Comparison of ENCODE assay signal across 10 mouse cellular contexts in genomic region chr5:75238363-75238762, GRCm38 (mm10).
DNase-seq lines count a peak whose midpoint lies in the region; ATAC-seq lines count a peak whose summit lies in the region.
"Had no signal": no experiment of that assay in that cellular context is flagged by ENCODE, and none has a peak within 500 bp of the region (broad histone marks: within the 10 kb centered on the region; RNA-seq: fewer than 3 reads in every experiment).

No protein-coding gene starts in this region.

- H3K9me3 ChIP-seq in forebrain, embryonic 15.5 days = no peaks in the 10 kb centered on the region
- H3K9me3 ChIP-seq in forebrain, embryonic 12.5 days = no peaks in the 10 kb centered on the region
- no peaks in the 10 kb centered on the region for H3K9me3 ChIP-seq in neural tube, embryonic 11.5 days (ENCODE audit: control insufficient read depth, low read length)
- H3K9me3 ChIP-seq in neural tube, embryonic 14.5 days (ENCODE audit: control insufficient read depth, low read length) = no peaks in the 10 kb centered on the region

- no peak overlapping the region for H3K9ac ChIP-seq in forebrain, embryonic 15.5 days (replicated peaks)
- no peak overlapping the region for H3K9ac ChIP-seq in forebrain, embryonic 12.5 days
- no peak overlapping the region for H3K9ac ChIP-seq in neural tube, embryonic 11.5 days (ENCODE audit: low read length)
- no peak overlapping the region for H3K9ac ChIP-seq in neural tube, embryonic 14.5 days (replicated peaks; ENCODE audit: low read depth, low read length)

- no peaks in the 10 kb centered on the region for H3K4me1 ChIP-seq in forebrain, embryonic 15.5 days
- H3K4me1 ChIP-seq in forebrain, embryonic 12.5 days = no peaks in the 10 kb centered on the region
- no peaks in the 10 kb centered on the region for H3K4me1 ChIP-seq in neural tube, embryonic 11.5 days (ENCODE audit: control insufficient read depth, insufficient read depth, low read length)
- no peaks in the 10 kb centered on the region for H3K4me1 ChIP-seq in neural tube, embryonic 14.5 days (ENCODE audit: control insufficient read depth, insufficient read depth, low read length)

- no peaks in the 10 kb centered on the region for H3K27me3 ChIP-seq in forebrain, embryonic 15.5 days
- H3K27me3 ChIP-seq in forebrain, embryonic 12.5 days = no peaks in the 10 kb centered on the region
- no peaks in the 10 kb centered on the region for H3K27me3 ChIP-seq in neural tube, embryonic 11.5 days (ENCODE audit: control insufficient read depth, insufficient read depth, low read length)
- H3K27me3 ChIP-seq in neural tube, embryonic 14.5 days (ENCODE audit: control insufficient read depth, insufficient read depth, low read length) = no peaks in the 10 kb centered on the region

- 30% methylated on average over 2 of the region's 2 CpGs for WGBS in forebrain, embryonic 15.5 days
- WGBS in forebrain, embryonic 12.5 days = 50% methylated on average over 2 of the region's 2 CpGs
- 43% methylated on average over 2 of the region's 2 CpGs for whole genome bisulfite sequencing in neural tube, embryonic 11.5 days
- 37% methylated on average over 2 of the region's 2 CpGs for WGBS in neural tube, embryonic 14.5 days

- peak; percentile 33 for DNase-seq in neural tube, embryonic 11.5 days (ENCODE audit: low spot score)
- no peak for DNase-seq in neural tube, embryonic 10.5 days (ENCODE audit: extremely low spot score, low spot score)
- DNase-seq in cerebellum, adult 8-10 months = no peak
- DNase-seq in cerebellum, adult 11 months = no peak
- DNase-seq: cerebellum, postnatal 36 days had no signal

- H3K4me2 ChIP-seq in forebrain, embryonic 15.5 days (replicated peaks) = no peak overlapping the region
- no peak overlapping the region for H3K4me2 ChIP-seq in forebrain, embryonic 12.5 days
- H3K4me2 ChIP-seq in neural tube, embryonic 11.5 days (ENCODE audit: low read depth) = no peak overlapping the region
- no peak overlapping the region for H3K4me2 ChIP-seq in neural tube, embryonic 14.5 days (ENCODE audit: low read depth, low read length)
- H3K4me2 ChIP-seq: heart, embryonic 11.5 days had no signal

- no peak overlapping the region for H3K4me3 ChIP-seq in forebrain, embryonic 15.5 days
- no peak overlapping the region for H3K4me3 ChIP-seq in forebrain, embryonic 12.5 days (replicated peaks)
- H3K4me3 ChIP-seq in neural tube, embryonic 11.5 days (ENCODE audit: low read depth, low read length) = no peak overlapping the region
- H3K4me3 ChIP-seq in neural tube, embryonic 14.5 days (ENCODE audit: low read depth, low read length) = no peak overlapping the region

- no peaks in the 10 kb centered on the region for H3K36me3 ChIP-seq in forebrain, embryonic 15.5 days
- H3K36me3 ChIP-seq in forebrain, embryonic 12.5 days (replicated peaks) = no peaks in the 10 kb centered on the region
- H3K36me3 ChIP-seq in neural tube, embryonic 11.5 days (ENCODE audit: control insufficient read depth, insufficient read depth, low read length) = no peaks in the 10 kb centered on the region
- no peaks in the 10 kb centered on the region for H3K36me3 ChIP-seq in neural tube, embryonic 14.5 days (ENCODE audit: control insufficient read depth, insufficient read depth, low read length)

- peak; percentile 71; the same call in 1 of the 2 replicates for ATAC-seq in forebrain, embryonic 15.5 days (replicated peaks)
- no peak for ATAC-seq in forebrain, embryonic 12.5 days (ENCODE audit: low FRiP score)
- no peak for ATAC-seq in neural tube, embryonic 11.5 days (ENCODE audit: insufficient read depth, low FRiP score, low TSS enrichment)
- ATAC-seq in granulocyte monocyte progenitor cell, adult 5-6 weeks (replicated peaks; ENCODE audit: poor library complexity, severe bottlenecking) = peak; percentile 42; the same call in 1 of the 2 replicates
- ATAC-seq in neural tube, embryonic 14.5 days (ENCODE audit: low read depth) = peak; percentile 49; the same call in 1 of the 2 replicates

- peak overlapping the region; percentile 39 for H3K27ac ChIP-seq in forebrain, embryonic 15.5 days (replicated peaks)
- H3K27ac ChIP-seq in forebrain, embryonic 12.5 days = no peak overlapping the region
- H3K27ac ChIP-seq in neural tube, embryonic 11.5 days (ENCODE audit: low read depth, low read length) = no peak overlapping the region
- no peak overlapping the region for H3K27ac ChIP-seq in neural tube, embryonic 14.5 days (ENCODE audit: low read depth, low read length)

Comparison
In these comparisons a context has a peak if more than half of its experiments do, and no peak if none do; other contexts are left out.
1. ATAC-seq: peak in forebrain, embryonic 15.5 days (single experiment), granulocyte monocyte progenitor cell, adult 5-6 weeks (single experiment) and neural tube, embryonic 14.5 days (single experiment); none in forebrain, embryonic 12.5 days (single experiment) and neural tube, embryonic 11.5 days (single experiment).